Mouse (Mus musculus) thymus, adult 2 months (tissue): Measurements from ENCODE around the gene Gnb1.

Source experiments
- CTCF ChIP-seq: fragments of 200-500 bp; IDR thresholded peaks from 2 replicates; pipeline ENCODE4 v1.5.1; 2012; ENCODE audit warnings: mild to moderate bottlenecking, control low read depth, low read length, moderate library complexity, borderline replicate concordance; ENCODE audit not compliant: control insufficient read depth, poor library complexity, insufficient read depth; ENCODE audit errors: extremely low read depth
- POLR2A ChIP-seq: fragments of 200-500 bp; IDR thresholded peaks from 2 replicates; pipeline ENCODE4 v1.6.1; 2012; ENCODE audit warnings: mild to moderate bottlenecking, low read length, control low read depth, moderate library complexity; ENCODE audit not compliant: control insufficient read depth, poor library complexity, insufficient read depth; ENCODE audit errors: extremely low read depth

GRCm38 (mm10) chr4:155473319-155473718, 17.8 kb upstream of the Gnb1 start:
- no peak for TF ChIP-seq CTCF
- no peak for TF ChIP-seq POLR2A
